Mouse (Mus musculus): Measurements from ENCODE around the gene Hif3a.

DNA sequence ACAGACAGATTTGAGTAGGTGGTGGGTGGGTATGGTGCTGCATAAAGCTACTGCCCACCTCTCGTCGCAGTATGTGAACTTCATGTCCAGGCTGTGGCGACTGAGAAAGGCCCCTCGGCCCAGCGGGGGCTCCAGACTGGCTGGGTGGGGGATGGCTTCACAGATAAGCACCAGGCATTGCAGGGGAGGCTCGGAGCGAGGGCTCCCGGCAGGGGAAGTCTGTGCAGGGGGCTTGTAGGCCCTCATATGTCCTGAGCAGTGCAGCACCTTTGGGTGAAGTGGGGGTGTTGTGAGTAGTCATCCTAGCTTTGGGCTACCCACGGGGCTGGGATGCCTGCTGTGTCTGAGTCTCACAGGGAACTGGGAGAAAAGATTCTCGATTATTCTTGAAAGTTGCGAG lies 11.7 kb downstream of the Hif3a start:
- TF ChIP-seq CTCF (IDR thresholded peaks at IDR 0.05; ENCODE audit: extremely low read depth, insufficient read depth, insufficient read length, insufficient replicate concordance) (no peak), POLR2A (IDR thresholded peaks at IDR 0.05; ENCODE audit: low read depth, low read length) (no peak)
